Mouse (Mus musculus): Measurements from ENCODE around the gene Col9a3.

Gene Col9a3

DNA sequence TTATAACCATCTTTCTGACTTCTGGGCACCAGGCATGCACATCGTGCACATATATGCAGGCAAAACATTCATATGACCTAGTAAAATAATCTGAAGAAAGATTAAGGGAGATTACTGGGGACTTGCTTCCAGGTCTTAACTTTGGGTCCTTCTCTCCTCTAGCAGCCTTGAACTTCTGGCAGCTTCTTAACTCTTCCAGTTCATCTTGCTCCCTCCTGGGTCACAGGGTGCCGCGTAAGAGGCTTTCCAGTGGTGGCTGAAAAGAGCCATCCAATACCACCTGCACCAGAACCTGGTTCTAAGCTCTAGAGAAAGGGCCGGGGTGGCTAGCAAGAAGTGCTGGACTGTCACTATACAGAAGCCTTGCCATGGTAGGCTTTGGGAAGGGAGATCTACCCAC, at the start of gene Col9a3:
TSS of gene Col9a3 (plus strand) at position 301 of the 400 bp plus-strand sequence.
- DNase-seq (ENCODE audit: low read depth, low spot score), result no peak

DNA sequence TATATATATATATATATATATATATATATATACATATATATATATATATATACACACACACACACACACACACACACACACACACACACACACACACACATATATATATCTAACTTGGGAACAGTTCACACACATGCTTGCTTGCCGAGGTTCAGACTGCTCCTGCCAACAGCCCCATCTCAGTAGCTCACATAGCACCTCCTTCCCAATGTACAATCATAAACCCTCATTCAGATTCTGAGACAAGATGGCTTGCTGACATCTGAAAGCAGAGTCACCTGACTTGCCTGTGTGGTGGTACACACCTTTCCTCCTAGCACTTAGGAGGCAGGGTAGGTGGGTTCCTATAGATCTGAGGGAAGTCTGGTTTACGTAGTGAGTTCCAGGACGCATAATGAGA, 45.2 kb upstream of the Col9a3 start:
- DNase-seq (ENCODE audit: low read depth, low spot score), result no peak

DNA sequence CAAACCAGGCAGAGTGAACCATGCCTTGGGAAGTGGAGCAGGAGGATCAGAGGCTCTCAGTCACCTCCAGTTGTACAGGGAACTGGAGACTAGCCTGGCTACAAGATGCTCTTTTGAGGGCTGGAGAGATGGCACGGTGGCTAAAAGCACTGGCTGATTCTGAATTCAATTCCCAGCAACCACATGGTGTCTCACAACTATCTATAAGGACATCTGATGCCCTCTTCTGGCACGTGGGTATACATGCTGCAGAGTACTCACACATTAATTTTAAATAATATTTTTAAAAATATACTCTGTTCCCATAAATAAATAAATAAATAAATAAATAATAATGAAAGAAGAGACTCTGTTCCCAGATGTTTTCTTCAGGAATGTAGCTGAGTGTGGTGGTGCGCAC, 42.4 kb upstream of the Col9a3 start:
- DNase-seq (ENCODE audit: low read depth, low spot score), result no peak

DNA sequence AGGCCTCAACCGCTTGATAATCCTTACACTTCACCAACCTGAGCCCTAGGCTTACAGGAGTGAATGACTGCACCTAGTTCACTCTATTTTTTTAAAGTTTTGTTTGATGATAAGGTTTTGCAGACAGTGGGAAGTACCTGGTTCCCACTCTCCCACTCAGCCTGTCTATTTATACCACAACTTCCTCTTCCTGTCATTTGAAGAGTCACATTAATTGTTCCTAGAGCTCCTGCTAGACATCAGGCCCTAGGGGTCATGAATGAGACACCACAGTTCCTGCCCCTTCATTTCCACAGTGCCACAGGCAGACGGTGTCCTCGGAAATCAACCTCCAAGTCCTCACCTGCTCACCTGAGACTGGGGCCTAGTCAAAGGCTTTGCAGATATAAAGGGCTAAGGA, 41.1 kb upstream of the Col9a3 start:
- no peak for DNase-seq (ENCODE audit: low read depth, low spot score)

DNA sequence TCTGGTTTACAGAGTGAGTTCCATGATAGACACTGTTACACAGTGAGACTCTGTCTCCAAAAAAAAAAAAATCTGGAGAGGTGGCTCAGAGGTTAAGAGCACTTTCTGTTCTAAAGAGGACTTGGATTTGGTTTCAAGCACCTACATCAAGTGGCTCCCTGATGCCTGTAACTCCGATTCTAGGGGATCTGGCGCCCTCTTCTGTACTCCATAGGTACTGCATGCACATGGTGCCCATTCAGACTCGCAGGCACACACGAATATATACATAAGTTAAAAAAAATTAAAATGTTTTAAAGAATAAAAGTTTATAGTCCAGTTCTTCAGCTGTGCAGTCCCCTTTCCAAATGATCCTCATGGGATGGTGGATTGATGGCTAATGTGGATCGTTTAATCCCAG, 37.3 kb upstream of the Col9a3 start:
- DNase-seq (ENCODE audit: low read depth, low spot score), result no peak

DNA sequence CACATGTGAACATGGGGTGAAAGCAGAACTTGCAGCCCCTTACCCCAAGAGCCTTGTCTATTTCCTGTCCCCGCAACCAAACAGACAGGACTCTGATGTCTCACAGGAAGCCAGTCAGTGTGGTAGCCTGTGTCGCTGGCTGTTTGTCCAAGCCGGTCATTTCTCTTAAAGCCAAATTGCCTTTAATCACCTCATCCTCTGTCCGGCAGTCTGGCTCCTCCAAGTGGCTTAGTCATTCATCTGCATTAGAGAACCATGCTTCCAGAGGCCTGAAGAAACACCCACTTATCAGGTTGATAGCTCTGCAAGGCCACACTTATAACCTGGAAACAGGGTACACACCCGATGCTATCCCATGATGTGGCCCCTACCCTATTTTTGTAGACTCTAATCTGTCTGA, 35.4 kb upstream of the Col9a3 start:
- DNase-seq (ENCODE audit: low read depth, low spot score), result no peak

DNA sequence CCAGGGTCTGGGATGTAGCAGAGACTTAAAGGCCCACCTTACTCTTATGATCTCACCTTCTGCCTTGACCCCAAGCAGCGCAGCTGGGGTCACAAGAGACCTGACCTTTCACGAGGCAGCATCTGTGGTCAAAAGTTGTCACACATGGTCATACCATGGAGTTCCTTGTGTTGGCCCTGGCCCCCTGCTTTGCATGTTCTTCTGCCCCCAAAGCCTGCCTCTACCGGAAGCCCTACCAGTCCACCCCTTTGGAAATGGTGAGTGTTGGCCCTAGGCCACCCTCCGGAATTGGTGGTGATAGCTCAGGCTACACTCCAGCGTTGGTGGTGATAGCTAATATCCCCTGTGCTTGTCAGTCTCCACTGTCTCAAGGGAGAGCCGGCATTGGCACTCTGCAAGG, 34.3 kb upstream of the Col9a3 start:
- DNase-seq (ENCODE audit: low read depth, low spot score), result no peak

DNA sequence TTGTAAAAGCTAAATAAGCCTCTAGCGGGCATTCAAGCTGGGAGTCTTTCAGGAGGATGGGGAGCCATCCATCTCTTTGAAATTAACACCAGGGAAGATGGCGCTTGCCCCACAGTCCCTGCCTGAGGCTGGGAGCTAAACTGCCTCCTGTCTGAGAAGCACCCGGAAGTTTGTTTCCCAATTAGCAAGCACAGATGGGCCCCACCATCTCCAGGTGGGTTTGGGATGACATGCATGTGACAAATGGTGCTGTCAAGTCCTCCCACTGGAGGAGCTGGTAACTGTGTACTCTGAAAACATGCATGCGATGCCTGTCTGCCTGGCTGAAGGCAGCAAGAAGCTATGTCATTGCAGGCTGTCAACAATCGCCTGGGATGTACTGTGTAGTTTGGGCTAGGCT, 33.7 kb upstream of the Col9a3 start:
- DNase-seq (ENCODE audit: low read depth, low spot score), result no peak

DNA sequence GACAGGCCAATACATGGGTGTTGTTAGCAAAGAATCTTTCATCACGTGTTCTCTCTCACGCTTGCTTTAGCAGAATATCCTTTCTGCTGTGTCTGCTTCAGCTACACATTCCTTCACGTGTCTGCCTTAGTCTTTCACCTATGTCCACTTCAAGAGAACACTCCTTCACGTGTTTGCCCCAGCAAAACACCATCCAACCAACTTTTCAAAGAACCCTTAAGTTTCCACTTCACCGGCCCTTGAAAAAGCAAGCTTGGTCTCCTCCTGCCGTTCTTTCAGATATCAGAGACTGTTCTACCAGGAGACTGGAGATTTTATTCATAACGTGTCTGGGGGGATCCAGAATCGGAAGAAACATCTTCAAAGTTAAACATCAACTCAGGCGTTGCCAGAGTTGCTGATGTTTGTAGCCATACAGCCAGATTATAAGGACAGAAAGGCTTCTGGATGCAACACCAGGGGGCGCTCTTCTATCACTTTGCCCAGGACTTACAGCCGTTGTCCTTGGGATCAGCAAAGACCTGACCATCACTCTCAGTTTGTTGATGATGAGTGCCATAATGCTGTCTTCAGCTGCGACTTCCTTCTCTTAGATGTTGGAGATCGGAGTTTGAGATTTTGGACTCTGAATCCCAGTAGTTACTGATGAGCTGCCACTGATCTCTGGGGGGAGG, 31.2 kb upstream of the Col9a3 start:
- DNase-seq (ENCODE audit: low read depth, low spot score), result no peak

DNA sequence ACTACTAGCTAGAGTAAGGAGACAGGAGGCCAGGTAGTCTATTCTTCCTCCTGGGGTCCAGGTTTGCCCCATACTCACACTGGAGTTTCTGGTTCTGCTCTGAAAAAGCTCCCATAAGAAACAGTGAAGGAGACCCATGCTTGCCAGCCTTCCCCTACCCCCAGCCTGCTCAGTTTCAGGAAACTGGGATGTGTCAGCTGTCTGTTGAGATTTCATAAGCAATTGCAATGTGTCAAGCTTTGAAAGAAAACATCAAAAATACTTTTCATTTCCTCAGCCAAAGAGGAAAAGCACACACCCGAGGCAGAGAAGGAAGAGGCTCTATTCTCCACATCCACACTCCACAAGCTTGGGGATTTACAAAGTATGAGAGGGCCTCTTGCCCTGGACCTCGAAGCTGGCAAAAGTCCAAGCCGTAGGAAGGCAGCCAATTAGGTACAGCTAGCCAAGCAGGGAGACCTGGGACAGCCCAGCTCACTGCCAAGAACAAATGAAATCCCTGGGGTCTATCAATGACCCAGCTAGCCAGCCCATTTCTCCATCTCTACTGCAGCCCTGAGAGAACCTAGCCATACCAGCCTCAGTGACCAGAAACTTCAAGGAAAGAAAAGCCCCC, 28.5 kb upstream of the Col9a3 start:
- no peak for DNase-seq (ENCODE audit: low read depth, low spot score)

DNA sequence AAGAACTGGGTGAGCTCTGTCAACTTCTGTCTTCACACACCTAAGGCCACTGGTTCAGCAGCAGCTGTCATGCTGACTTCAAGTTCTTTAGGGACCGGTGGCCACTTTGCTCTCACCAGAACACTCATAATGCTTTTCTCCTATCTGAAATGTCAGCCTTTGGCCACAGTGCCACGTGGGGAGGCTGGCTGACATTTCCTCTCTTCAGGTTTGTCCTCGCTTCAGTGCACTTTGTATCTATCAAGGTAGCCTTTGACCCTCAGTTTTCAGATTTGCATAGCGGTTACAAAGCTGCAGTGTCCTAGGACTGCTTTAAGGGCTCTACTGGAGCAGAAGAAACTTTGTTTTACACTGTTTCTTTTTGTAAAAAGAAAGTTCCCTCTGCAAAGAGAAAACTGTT, 21.1 kb upstream of the Col9a3 start:
- no peak for DNase-seq (ENCODE audit: low read depth, low spot score)

DNA sequence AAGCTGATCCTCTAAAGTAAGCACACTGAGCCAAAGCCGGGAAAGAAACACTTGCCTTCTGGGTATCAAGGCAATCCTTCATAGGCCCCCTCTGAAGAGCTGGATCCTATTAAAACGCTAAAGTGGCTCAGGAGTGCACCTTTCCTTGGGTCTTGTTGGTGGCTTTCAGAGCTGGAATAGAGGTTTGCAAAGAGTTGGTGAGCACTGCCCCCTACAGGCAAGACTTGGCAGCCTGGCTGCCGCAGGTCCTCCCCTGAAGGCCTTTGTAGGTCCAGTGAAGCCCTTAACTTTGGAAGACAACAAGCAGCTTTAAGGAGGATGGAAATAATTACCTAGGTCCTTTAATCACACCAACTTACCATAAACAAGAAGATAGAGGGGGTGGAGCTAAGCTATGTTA, 18.9 kb upstream of the Col9a3 start:
- DNase-seq (ENCODE audit: low read depth, low spot score), result no peak

DNA sequence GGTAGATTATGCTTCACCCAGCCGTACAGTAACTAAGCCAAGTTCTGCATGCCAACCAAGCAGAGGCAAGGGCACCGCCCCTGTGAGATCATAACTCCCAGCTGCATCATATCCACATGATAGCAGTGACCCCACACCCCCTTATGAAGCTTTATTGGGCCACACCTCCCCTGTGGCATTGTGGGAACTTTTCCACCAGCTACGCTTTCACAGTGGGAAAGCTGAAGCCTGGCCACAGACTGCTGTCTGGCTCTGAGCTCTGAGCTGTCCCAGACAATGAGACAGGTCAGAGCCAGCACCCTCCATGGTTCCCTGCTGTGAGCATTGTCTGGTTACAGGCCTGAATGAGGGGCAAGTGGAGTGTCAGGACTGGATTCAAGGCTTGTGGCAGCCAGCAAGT, 16.6 kb upstream of the Col9a3 start, which contains the start of gene Mrgbp:
TSS of gene Mrgbp (plus strand) at position 303 of the 400 bp plus-strand sequence.
- DNase-seq (ENCODE audit: low read depth, low spot score), result no peak

DNA sequence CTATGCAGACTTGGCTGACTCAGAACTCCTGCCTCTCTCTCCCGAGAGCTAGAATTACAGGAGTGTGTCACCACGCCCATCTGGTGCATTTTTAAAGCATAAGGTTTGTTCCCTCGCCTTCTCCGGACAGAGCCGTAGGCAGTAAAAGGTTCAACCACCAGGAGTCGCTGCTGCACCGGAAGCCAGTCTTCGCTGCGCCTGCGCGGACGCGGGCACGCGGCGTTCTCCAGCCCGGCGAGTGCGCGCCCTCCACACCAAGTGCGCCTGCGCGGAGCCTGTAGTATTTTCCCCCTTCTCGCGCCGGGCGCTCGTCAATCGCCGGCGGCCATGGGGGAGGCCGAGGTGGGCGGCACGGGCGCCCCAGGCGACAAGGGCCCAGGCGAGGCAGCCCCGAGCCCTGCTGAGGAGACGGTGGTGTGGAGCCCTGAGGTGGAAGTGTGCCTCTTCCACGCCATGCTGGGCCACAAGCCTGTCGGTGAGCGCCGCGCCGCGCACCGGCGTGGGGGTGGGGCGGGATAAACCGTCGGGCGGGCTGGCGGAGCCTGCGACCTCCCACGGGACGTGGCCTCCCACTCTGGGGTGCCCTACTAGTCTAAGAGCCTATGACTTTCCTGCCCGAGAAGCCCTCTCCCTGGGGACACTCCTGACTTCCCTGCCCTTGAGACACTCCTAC, 15.0 kb upstream of the Col9a3 start:
- DNase-seq (ENCODE audit: low read depth, low spot score), result peak; percentile 94

DNA sequence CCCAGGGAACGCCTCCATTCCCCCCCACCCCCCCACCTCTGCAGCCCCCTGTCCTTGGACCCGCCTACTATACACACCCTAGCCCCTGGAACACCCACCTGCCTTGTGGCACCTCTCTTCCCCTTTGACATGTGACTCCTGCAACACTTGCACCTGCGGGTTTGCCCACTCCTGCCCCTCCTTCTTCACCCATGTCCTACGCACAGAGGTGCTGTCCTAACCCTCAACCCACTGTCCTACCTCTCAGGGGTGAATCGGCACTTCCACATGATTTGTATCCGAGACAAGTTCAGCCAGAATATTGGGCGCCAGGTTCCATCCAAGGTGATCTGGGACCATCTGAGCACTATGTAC, 14.5 kb upstream of the Col9a3 start:
- DNase-seq (ENCODE audit: low read depth, low spot score), result no peak

DNA sequence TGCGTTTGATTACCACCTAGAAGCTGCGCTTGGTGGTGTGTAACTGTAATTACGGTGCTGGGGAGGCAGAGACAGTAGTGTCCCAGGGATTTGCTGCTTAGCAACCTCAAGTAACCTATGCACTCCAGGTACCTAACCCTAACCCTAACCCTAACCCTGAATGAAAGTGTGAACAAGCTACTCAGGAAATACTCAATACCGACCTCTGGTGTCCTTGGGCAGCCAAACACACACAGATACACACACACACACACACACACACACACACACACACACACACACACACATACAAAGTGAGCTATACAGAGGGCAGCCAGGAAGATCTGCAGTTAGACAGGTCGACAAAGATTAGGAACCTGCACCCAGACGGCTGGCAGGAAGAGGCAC, 8.9 kb upstream of the Col9a3 start:
- no peak for DNase-seq (ENCODE audit: low read depth, low spot score)

DNA sequence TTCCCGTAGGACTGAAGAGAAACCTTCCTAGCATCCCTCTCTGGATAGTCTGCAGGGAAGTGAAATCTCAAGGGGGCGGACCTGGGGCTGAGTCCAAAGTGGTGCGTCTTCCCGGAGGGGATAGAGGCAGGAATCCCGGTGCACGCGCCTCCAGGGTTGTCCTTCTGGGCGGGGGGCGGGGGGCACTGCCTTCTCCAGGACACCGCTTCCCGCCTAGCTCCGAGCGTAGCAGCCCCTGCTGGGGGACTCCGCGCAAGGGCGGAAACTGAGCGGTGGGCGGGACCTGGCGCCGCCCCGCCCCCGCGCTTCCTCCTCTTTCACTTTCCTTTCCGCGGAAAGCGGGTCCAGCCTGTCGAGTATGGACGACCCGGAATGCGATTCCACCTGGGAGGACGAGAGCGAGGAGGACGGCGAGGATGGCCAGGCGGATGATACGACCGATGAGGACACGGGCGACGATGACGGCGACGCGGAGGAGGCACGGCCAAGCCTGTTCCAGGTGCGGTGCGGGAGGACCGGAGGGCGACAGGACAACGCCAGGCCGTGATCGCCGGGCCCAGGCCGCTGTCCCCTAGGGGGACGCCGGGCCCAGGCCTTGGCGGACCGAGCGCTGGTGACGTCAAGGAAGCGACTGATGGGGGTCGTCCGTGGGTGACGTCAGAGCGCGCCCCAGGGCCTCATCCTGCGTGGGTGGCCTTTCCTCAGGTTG, 8.3 kb upstream of the Col9a3 start, which contains the start of gene Ogfr:
TSS of gene Ogfr (plus strand) at position 123 of the 709 bp plus-strand sequence.
- DNase-seq (ENCODE audit: low read depth, low spot score), result peak; percentile 59

DNA sequence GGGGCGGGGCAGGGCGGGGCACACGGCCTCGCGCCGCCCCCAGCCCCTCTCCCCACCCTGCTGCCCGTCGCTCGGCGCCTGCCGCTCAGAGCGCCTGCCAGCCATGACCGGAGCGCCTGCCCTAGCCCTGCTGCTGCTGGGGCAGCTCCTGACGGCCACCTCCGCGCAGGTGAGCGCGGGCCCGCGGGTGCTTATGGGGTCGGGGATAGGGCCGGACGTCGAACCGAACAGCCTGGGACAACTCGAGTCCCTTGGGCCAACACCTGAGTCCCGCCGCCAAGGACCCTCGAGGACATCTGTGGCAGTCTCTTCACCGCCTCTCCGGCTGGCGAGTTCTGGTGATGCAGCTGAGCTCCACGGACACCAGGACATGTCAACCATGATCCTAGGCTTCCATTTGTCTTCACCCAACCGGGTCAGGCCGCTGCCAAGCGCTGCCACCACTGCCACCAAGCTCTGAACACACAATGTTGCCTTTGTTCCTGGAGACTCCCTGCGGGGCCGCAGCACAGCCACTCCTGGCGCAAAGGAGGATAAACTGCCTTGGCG, 641 bp downstream of the Col9a3 start:
- no peak for DNase-seq (ENCODE audit: low read depth, low spot score)

DNA sequence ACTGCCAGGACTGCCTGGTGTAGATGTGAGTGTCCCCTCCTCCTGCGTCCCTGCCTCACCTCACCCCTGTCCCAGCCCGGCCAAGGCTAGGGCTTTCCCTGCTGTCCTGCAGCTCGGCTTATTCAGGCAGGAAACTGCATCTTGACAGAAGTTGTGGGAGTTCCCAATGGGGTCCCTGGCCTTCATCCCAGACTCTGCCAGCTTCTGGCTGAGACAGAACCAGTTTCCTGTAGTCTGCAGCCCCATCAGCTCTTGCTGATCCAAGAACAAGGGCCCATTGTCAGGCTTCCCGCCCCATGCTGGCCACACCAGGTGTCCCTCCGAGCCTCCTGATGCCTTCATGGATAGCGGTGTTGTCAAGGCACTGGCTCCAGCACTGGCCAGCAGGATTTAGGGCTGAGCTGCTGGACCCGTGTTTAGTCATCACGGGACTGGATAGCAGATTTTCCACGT, 3.0 kb downstream of the Col9a3 start:
- DNase-seq (ENCODE audit: low read depth, low spot score), result no peak

DNA sequence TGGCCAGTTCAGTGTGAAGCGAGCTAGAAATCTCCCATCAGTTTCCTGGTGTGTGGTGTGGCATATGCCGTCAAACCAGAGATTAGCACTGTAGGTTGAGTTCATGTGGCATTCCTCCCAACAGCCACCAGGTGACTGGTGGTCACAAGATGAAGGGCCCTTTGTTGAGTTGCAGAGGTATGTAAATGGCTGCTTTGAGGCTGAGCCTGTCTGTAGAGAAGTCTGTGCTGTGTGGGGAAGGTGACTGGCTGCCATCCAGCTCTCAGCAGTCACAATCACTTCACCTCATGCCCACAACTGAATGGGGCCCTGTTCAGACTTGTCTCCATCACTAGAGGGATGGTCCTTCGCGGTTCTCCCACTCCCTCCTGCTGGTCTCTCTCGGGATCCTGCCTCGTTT, 7.2 kb downstream of the Col9a3 start:
- no peak for DNase-seq (ENCODE audit: low read depth, low spot score)

DNA sequence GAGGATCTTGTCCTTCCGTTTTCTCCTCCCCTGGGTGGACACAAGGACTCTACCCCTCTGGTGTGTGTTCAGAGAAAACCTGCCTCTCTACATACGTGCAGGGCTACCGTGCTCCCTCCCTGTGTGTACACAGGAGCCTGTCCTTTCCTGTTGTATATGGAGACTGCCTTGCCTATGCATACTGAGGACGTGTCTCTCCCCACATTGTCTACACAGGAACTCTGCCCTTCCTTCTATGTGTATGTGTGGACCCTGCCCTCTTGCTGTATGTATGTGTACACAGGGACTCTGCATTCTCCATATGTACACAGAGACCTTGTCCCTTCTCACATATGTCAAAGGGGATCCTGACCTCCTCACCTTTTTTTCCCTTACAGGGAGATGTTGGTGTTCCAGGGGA, 12.7 kb downstream of the Col9a3 start:
- DNase-seq (ENCODE audit: low read depth, low spot score), result no peak

DNA sequence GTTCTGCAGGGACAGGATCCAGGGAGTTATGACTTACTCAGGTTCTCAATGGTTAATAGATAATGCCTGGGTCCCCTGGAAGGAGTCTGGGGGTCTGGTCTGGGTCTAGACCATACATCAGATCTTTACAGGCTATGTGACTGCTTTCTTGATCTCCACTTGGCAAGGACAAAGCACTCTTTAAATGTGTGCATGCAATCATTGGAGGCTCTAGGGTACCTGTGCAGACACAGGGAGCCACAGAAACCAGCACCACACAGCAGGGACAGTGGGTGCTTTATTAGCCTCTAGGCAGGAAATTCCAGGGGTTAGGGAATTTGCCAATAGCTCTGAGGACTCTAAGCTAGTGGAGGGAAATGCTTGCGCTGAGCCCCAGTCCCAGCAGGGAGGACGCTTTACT, 14.3 kb downstream of the Col9a3 start:
- no peak for DNase-seq (ENCODE audit: low read depth, low spot score)
